Mouse (Mus musculus) heart, postnatal 25 days (tissue): ENCODE data around the gene Tipin. TPM values are rescaled to one million over a fixed set of nuclear protein-coding genes. Genes with fewer than 3 reads are reported as not detected.
"Not testable (repeated sequence)": the region's sequence is repeated elsewhere in the genome, so short reads cannot be mapped to it uniquely, and the experiment has no call there.

Source experiments
- DNase-seq: peaks from one replicate; pipeline ENCODE4 v3.0.0; 2022; ENCODE audit warnings: low spot score
- intact Hi-C: fragments of 180-260 bp; cut with DNase I; formaldehyde crosslinking; loops from one replicate; pipeline ENCODE4 v1.15.1; 2025
- total RNA-seq, 2 experiments: library from RNA; stranded (reverse); gene quantifications; 2 replicates each; pipeline ENCODE4 v1.2.3; 2021

The Tipin gene
- total RNA-seq, 2 experiments from 2014 or later = 10.0 to 10.8 TPM

- DNase-seq = no peak
These were observed 13.2 kb upstream of the Tipin start for GRCm38 (mm10) chr9:64268196-64268595.

GRCm38 (mm10) chr9:64268836-64269235 lies 12.5 kb upstream of the Tipin start:
- intact Hi-C loops, DNase-seq: not testable (repeated sequence)

More at GRCm38 (mm10) chr9:64268196-64268595, 13.2 kb upstream of the Tipin start:
- intact Hi-C loops = no loop called here

GRCm38 (mm10) chr9:64271249-64271648 lies 10.1 kb upstream of the Tipin start:
- intact Hi-C loops = no loop called here
- DNase-seq = no peak

DNA sequence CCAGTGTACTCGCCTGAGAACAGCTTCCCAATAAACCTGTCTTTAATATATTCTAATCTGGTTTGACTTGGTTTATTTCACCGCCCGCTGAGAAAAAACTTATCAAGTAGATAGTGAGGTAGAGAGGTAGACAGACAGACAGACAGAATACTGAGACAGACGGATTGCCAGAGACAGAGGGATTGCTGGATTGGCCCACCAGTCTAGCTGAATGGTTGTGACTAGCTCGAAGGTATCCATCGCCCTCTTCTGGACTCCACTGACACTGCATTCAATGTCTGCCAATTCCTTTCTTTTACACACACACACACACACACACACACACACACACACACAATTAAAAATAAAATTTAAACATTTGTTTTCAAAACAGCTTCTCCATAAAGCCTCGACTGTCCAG lies 8.8 kb upstream of the Tipin start:
- no peak for DNase-seq
- intact Hi-C loops = loop anchor here (2.0 kb wide), 1 partner anchor 134 kb away; no protein-coding TSS in a partner anchor

DNA sequence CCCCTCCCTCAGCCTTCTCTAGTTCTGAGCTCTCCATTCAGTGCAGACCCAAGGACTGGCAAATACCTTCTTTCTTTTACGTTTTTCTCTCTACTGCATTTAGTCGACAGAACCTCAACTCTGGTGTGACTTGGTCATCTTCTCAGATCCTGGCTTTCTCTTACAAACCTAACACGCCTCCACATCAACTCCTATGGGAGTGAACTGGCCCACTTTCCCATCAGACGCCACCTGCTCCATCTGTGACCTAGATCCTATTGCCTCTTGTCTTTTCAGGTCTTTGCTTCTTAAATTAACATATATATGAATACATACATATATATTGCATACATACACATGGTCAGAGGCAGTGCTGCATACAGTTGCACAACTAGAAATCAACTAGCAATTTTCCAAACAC lies 7.6 kb upstream of the Tipin start:
- intact Hi-C loops = loop anchor here (2.0 kb wide), 1 partner anchor 135 kb away; no protein-coding TSS in a partner anchor
- no peak for DNase-seq

DNA sequence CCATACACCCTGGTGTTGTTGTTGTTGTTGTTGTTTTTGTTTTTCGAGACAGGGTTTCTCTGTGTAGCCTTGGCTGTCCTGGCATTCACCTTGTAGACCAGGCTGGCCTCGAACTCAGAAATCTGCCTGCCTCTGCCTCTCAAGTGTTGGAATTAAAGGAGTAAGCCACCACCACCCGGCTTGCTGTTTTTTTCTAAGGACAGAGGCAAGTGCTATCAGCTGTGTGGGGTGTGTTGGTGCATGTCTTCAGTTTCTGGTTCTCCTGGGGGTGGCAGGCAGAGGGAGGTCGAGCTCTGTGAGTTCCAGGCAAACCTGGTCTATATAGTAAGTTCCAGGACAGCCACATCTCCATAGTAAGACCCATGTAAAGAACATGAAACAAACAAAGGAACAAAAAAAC lies 7.1 kb upstream of the Tipin start:
- no peak for DNase-seq
- intact Hi-C loops = no loop called here

- DNase-seq = no peak
- intact Hi-C loops = no loop called here
These were observed 6.5 kb upstream of the Tipin start for GRCm38 (mm10) chr9:64274919-64275318.

GRCm38 (mm10) chr9:64277706-64278105 lies 3.7 kb upstream of the Tipin start:
- intact Hi-C loops = no loop called here
- no peak for DNase-seq

- no peak for DNase-seq
These were observed 2.6 kb upstream of the Tipin start for GRCm38 (mm10) chr9:64278665-64279310.

DNA sequence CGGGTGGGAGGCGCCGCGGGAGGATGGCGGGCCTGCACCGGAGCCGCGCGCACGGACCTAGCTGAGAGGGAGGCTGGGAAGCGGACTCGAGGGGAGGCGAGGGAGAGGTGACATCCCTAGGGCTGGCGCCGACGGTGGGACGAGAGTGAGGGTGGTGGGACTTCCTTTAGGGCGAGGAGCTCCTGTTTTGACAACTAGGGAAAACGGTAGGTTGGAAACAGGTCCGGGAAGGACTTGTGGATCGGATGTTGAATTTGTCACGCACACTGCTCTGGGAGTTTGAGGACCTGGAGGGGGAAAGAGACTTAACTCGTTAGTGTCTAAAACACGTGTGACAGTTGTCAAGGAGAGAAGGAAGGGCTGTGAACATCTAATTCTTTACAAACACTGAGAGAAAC lies 399 bp downstream of the Tipin start:
- intact Hi-C loops = loop anchor here (2.0 kb wide), 1 partner anchor 59 kb away; the partner anchor contains the start of gene Dis3l
- no peak for DNase-seq

More at GRCm38 (mm10) chr9:64278665-64279310, 2.6 kb upstream of the Tipin start:
- intact Hi-C loops = no loop called here

- DNase-seq = no peak
- intact Hi-C loops = no loop called here
These were observed 1.1 kb downstream of the Tipin start for GRCm38 (mm10) chr9:64282404-64282987.

DNA sequence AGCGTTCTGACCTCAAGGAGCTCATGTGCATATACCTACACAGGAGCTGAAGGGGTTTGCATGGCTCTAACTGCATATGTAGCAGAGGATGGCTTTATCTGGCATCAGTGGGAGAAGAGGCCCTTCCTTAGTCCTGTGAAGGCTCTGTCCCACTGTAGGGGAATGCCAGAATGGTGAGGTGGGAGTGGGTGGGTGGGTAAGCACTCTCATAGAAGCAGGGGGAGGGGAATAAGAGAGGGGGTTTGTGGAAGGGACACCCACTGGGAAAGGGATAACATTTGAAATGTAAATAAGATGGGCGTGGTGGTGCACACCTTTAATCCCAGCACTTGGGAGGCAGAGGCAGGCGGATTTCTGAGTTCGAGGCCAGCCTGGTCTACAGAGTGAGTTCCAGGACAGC lies 21.7 kb downstream of the Tipin start:
- intact Hi-C loops, DNase-seq: not testable (repeated sequence)

GRCm38 (mm10) chr9:64306476-64307312 lies 25.3 kb downstream of the Tipin start:
- intact Hi-C loops = no loop called here
- no peak for DNase-seq

- intact Hi-C loops = no loop called here
- no peak for DNase-seq
These were observed 29.8 kb downstream of the Tipin start for GRCm38 (mm10) chr9:64310996-64311785.

- intact Hi-C loops = no loop called here
- DNase-seq = no peak
These were observed 30.7 kb downstream of the Tipin start for GRCm38 (mm10) chr9:64312128-64312527.

DNA sequence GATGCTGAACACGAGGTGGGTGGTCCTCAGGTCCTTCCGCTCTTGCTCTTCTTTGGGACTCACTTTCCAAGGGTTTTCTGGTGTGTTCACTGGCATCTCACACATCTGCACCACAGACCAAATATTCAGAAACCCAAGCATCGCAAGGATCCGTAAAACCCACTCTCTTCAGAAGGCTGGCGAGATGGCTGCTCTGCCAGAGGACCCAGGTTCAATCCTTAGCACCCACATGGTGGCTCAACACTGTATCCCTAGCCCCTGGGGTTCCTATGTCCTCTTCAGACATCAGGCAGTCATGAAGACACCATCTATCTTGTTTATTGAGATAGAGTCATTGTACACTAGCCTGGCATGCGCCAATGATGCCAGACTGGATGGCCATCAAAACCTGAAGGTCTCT lies 33.3 kb downstream of the Tipin start:
- DNase-seq = no peak
- intact Hi-C loops = no loop called here

DNA sequence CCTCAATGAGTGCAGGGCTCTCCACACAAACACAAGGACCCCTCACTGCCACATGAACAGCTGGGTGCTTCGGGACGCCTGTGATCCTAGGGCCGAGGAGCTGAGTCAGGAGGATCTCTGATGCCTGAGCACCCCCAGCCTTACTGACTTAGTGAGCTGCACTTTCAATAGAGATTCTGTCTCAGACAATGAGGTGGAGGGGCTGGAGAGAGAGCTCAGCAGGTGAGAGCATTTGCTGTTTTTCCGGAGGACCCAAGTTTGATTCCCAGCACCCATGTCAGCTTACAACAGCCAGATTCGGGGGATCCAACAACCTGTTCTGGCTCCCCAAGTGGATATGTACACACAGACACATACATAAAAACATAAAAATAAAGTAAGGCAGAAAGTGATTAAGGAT lies 35.6 kb downstream of the Tipin start:
- DNase-seq = no peak
- intact Hi-C loops = no loop called here

DNA sequence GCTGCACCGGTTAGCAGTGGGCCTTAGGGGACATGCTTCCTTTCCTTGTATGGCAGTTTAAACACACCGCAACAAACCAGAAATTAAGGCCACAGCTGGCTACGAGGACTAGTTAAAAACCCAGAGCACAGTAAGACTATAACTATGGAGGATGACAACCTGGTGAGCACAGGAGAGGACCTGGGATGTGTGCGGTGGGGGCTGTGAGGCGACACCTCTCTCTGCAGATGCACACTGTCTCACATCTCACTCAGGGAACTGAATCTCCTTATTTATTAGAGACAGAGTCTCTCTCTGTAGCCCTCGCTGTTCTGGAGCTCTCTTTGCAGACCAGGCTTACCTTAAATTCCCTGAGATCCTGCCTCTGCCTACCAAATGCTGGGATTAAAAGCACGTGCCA lies 42.6 kb downstream of the Tipin start:
- intact Hi-C loops = no loop called here
- DNase-seq = no peak

GRCm38 (mm10) chr9:64335825-64336224 lies 54.4 kb downstream of the Tipin start:
- intact Hi-C loops = no loop called here
- DNase-seq = no peak

- no peak for DNase-seq
- intact Hi-C loops = no loop called here
These were observed 58.0 kb downstream of the Tipin start for GRCm38 (mm10) chr9:64339361-64339760.
